Mouse (Mus musculus) lung, postnatal 10 days (tissue): ENCODE measurements around the gene Dennd4a.
A peak's percentile ranks its signal among the peaks of the same experiment; 100 is the strongest.

ENCODE experiments used
- DNase-seq: peaks from one replicate; pipeline ENCODE4 v3.0.0; 2021

Dennd4a gene

DNA sequence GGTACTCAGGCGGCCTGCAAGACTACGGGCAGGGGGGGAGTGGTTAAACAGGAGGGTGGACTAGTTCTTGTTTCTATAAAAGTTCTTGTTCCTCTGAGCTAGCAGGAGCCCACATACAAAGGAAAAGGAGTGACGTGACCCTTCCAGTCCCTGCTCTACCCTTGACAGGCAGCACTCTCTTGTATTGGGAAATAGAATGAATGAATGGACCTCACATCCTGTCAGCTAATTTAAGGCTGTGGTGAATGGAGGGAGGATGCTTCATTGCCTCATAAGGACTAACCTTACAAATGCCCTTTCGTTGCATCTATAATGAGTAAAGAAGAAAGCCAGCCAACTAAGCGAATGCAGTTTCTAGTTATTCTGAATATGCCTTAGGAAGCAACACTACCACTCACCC, 114.6 kb downstream of the Dennd4a start:
- no peak for DNase-seq

DNA sequence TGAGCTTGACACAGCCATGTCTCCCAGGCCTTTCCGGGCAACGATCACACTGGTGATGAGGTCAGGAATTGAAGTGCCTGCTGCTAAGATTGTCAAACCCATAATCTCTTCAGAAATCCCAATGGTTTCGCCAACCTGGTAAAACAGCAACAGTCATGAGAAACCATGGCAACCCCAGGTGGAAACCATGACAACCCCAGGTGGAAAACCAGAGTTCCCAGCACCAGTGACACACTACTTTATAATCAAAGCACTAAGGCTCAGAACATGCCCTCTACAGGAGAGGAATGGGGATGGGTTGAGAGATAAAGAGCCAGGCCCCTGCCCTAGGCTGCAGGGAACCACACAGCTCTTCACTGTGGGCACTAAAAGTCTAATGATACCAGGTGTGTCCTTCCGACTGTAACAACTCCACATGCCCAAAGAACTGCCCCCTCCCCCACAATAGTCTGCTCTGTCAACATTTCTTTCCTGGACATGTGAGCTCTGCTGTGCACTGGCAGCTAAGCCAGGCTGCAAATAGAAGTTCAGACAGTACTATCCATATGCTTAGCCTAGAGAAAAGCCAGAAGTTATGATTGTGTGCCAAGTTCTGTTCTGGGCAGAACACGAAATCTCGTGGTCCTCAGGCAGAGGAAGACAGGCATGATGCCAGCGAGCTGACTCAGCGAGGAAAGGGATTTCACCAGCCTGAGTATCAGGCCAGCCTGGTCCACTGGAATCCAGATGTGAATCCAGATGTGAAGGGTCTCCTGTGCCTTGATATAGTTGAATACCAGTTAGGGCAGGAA, 115.3 kb downstream of the Dennd4a start:
- DNase-seq, result peak; percentile 51

DNA sequence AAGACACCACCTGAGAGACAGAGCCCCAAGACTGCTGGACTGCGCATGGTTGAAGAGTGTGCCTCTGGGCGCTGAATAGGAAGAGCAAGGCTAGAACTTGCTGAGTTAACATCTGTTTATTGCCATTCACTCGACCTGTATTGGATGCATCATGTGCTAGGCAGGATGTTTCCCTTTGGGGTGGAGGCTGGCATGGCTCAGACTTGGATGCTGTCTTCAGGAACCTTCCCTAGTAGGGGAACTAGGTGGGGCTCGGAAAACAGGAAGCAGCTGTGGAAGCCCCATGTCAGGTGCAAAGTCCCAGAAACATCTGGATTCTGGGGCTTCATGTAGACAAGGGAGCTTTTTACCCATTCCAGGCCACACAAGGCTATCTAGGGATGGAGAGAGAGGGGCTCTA, 119.1 kb downstream of the Dennd4a start:
- no peak for DNase-seq

DNA sequence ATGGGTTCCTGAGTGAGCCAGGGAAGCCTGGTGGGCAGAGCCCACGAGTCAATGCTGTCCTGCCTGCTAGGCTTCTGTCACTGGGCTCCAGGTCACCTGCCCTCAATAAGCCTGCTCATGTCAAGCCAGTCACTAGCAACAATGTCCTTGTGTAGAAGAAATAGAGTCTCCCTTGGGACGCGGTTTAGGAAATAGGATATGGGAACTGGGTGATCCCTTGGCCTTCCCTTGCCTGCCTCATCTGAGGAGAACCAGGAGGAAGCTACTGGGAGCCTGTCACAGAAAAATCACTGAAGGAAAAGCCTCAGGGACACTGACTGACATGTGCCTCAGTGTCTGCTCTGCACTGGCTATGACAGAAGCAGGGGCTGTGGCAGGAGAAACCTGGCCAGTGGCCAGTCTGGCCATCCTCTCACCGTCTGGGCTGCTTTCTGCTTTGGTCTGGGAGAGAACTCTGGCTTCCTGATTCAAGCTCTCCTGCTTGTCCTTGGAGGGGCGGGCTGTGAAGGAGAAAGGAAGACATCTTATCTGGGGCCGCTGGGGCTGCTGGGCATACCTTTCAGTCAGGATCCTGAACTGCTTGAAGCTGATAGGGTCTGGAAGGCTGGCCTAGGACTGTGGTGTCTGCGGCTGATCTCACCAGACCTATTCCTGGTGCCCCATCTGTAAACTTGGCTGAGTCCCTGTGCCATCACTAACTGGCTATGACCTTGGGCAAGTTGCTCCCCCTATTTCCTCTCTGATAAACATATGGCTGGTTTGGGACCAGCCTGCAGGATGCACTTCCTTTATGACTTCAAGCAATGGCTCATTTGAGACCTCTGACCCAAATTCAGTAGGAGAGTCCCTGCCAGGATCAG, 120.8 kb downstream of the Dennd4a start:
- DNase-seq, result no peak

DNA sequence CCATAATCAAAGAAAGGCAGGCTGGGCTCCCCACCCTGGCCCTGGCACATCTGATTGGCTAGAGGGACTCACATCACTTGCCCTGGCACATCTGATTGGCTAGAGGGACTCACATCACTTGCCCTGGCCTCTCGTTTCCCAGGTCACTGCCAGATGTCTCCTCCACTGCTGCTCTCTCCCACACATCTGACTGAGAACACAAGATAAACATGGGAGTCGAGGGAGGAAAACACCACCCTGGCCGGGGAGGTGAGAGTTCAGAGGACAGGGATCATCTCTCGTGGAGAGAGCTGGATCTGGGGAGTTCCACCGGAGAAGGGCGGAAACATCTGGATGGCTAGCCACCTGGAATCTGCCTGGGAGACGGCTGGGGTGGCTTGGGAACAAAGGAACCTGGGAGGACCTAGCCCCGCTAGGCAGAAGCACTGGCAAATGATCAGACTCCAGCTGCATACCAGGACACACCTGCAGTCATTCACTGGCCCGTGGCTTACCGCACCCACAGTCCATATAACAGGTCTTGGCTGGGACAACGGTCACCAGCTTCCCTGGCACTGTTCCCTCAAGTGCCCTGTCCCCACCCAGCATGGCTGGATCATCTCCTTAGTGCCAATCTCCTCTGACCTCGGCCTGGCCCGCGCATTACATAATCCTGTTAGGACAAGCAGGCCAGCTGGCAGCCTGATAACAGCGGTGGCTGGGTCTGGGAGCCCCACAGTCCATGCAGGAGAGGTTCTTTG, 123.0 kb downstream of the Dennd4a start:
- peak; percentile 62 for DNase-seq

DNA sequence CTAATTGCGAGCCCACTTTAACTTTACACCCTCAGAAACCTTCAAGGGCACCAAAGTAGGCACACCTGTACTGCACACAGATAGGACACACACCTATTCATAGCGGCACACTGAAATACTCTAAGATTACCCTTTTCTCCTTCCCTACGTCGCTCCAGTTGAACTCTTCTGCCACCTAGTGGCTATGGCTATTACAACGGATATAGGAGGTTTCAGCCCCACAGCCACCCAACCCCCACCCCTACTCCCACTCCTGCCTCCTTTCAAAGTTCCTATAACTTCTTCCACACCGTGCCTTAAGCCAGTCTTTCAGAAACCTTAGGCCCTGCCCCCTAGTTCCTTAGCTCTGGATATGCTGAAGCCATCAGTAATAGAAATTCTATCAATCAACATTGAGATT, 125.4 kb downstream of the Dennd4a start:
- DNase-seq, result peak; percentile 83

DNA sequence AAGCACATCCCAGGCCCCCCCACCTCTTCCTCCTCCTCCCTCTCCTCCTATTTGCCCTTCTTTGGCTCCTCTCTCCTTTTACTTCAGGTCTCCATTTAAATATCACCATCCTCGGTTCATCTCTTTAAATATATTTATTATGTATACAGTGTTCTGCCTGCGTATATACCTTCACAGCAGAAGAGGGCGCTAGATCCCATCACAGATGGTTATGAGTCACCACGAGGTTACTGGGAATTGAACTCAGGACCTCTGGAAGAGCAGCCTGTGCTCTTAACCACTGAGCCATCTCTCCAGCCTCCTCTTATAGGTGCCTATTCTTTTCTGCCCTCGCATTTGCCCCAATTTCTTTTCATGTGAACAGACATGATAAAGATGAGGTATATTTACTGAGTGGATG, 126.4 kb downstream of the Dennd4a start:
- no peak for DNase-seq

DNA sequence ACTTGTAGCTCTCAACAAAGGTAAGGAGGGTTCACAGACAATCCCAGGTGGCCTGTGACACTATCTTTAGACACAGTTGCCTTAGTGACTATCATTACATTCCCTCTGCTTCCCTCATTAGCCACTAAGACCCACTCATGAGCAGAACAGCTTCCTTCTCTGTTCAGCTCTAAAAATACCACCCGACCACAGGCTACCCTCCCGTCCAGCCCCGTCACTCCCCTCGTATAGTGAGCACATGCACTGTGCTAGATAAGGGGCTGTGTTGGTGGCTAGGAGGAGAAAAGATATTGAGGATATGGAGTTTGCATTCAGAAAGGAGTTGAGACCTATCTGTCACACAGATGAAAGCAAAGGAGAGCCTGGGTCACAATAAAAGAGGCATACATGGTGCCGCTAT, 127.4 kb downstream of the Dennd4a start:
- DNase-seq, result no peak

DNA sequence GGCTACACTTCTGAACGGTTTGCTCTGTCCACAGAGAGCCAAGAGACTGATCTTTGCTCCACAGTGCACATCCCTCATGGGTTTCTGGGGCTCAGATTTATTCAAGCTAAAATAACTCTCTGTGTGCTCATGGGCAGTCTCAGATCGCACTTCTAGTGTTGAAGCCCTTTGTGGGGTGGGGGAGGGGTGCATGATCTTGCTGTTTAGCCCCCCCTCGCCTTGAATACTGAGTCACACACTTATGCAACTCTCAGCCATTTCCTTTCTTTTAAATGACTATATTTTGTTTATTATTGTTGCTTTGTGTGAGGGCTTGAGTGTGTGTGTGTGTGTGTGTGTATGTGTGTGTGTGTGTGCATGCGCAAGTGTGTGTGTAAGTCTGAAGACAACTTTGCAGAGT, 128.1 kb downstream of the Dennd4a start:
- peak; percentile 35 for DNase-seq

DNA sequence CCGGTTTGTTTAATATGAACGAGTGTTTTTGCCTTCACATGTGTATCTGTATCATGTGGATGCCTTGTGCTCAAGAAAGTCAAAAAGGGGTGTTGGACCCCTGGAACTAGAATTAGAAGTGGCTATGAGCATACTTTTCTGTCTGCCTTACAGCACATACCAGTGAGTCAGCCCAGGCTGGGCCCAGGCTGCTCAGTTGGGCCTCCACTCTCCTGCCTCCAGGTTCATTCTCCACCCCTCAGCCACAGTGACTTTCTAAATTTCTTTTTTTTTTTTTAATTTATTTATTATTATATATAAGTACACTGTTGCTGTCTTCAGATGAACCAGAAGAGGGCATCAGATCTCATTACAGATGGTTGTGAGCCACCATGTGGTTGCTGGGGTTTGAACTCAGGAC, 128.7 kb downstream of the Dennd4a start:
- no peak for DNase-seq

DNA sequence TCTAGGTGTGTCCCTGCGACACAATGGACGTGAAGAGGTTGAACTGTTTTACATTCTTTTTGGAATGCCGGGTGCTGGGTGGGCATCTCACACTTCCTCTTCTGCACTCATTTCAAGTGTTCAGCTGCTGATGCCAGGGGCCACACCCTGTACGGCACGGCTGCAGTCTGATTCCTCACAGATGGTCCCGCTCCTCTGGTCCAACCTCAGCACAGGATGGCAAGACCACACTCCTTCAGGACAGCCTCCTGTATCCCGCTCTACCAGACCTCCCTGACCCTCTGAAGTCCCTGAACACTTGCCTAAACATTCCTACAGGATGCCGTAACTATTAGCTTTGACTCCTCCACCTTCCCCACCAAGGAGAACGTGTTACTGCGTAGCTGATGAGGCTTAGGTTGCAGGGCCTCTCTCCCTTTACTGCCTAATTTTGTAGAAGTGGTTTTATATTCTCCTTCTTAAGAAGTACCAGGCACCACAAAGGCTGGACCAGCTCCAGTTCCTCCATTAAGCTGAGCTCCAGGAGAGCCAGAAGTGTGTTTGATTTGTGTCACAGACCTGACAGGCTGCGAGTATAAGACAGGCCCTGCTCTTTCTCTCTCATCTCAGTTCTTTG, 129.7 kb downstream of the Dennd4a start:
- DNase-seq, result no peak

DNA sequence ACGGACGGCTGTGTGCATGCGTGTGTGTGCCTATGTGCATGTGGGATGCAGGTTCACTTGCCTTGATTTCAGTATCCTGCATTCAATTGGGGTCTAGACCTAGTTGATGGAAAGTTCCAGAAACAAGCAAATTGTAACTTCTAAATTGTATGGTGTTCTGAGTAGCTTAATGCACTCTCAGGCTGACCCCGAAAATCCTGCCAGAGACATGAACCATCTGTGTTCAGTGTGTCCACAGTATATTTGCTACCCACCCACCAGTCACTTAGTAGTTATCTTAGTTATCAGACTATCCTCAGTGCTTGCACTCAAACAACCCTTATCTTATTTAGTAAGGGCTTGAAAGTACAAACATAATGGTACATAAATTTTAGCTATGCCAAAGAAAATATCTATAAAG, 130.5 kb downstream of the Dennd4a start:
- DNase-seq, result no peak

DNA sequence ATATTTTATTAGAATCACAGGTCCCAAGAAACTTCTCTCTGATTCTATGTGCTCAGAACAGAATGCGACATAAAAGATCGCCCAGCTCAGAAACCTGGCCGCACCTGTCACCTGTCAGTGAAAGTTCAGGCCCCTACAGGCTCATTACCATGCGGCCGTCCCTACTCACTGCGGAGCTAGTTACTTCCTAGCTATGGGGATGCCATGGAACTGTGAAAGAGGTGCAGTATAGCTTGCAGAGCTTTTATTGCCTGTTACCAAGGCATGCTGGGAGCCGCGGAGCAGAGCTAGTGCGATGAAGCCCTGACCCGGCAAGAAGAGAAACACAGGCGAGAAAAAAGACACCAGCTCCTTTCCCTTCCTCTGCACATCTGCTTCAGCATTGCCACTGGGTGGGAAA, 132.9 kb downstream of the Dennd4a start:
- no peak for DNase-seq

DNA sequence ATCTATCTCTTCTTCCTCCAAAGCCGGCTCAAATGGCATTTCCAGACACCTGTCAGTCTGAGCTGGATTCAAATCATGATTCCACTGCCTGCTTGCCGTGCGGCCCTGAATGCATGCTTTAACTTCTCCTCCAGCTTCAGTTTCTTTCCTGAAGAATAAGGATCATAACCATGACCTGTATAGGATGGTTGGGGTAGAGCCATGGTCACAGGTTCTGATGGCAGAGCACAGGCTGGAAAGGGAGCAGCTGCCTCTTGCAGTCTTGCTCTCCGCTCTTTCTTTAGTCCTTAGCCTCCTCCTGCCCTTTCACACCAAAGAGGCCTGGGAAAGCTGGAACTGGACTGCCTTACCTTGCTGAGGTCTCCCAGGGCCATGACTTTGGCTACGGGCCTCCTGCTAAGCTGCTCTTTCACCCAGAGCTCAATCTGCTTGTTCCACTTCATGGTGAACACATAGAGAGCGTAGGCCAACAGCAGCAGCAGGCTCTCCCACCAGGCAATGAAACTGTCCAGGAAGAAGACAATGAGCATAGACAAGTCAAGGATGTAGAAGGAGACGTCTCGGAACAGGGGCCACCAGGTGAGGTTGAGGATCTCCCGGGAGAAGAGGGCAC, 136.4 kb downstream of the Dennd4a start:
- no peak for DNase-seq

DNA sequence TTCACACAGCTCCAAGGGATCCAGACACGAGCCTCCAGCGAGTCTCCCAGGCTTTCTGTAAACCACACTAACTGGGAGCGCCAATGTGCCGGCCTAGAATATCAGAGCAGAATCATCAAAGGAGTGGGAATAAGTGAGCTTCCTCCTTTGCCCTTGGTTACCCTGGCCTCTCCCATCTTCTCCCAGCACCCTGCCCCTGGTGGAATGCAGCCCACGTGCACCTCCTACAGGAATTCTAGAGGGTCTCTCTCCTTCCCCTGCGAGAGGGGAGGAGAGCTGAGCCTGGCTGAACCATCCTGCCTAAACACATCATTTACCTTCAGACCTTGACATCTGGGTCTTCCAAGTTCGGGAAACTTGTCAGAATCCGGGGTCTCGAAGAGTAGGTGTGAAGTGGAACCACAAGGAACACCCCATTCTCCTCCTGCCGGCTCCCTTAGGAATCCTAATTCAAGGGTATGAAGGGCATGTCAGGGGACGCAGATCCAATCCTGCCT, 140.1 kb downstream of the Dennd4a start, which contains the start of gene Slc24a1:
Gene Slc24a1 (minus strand): TSS at position 447 of the 497 bp plus-strand sequence.
- no peak for DNase-seq

DNA sequence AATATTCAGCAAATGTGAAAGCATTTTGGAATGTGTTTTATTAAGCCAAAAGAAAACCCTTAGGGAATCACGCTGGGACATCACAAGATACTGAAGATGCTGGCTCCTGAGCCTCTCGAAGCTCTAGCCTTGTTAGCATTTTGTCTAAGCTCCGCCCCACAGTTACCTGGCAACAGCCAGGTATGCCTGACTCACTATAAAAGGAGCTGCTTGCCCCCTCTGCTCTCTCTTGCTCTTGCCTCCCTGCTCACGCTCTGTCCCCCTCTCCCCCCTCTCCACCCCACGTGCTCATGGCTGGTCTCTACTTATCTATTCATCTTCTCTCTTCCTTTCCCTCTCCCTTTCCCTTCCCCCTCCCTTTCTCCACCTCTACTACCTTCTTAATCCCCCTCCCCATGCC, 140.9 kb downstream of the Dennd4a start:
- peak; percentile 36 for DNase-seq

DNA sequence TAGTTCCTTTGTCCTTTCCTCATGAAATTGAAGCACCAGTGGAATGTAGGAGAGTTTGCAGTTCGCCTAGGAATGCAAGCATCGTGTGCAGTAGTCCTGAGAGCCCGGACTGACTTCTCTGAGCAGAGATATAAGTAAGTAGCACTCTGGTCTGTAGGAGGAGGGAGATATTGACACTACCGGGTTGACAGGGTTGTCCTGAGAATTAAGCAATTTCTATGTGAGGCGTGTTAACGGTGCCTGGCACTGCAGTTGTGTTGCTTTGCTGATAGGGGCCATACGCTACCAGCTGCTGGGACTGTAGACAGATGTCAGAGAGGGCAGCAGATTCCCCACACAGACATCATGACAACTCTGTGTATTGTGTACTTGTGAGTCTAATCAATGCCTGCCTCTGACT, 142.1 kb downstream of the Dennd4a start:
- DNase-seq, result no peak

DNA sequence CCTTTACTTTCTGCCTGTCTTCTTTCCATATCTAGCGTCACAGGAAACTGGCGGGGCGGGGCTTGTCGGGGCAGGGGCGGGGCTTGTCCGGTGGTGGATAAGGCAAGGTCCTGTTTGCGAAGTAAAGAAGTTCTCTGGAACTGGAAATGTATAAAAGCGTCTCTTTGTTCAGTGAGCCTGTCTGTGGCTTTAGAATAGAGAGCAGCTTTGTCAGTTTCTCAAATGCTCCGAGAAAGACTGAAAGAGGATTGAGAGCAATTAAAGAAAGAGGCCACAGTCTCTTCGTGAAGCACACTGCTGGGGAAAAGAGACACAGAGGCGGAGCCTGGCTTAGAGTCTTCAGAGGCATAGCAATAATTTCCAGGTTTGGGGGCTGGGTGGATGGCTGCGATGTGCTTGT, 145.2 kb downstream of the Dennd4a start:
- peak; percentile 34 for DNase-seq

DNA sequence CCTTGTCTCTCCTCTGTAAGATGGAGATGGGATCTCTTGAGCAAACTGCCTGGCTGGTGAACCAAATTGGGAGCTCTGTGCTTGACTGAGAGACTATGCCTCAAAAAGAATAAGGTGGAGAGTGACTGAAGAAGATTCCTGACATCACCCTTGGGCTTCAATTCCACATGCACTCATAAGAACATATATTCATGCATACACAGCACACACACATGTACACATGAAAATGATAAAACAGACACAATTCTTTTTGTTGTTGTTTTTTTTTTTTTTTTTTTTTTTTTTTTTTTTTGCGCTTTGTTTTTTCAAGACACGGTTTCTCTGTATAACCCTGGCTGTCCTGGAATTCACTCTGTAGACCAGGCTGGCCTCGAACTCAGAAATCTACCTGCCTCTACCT, 146.1 kb downstream of the Dennd4a start:
- DNase-seq, result no peak

DNA sequence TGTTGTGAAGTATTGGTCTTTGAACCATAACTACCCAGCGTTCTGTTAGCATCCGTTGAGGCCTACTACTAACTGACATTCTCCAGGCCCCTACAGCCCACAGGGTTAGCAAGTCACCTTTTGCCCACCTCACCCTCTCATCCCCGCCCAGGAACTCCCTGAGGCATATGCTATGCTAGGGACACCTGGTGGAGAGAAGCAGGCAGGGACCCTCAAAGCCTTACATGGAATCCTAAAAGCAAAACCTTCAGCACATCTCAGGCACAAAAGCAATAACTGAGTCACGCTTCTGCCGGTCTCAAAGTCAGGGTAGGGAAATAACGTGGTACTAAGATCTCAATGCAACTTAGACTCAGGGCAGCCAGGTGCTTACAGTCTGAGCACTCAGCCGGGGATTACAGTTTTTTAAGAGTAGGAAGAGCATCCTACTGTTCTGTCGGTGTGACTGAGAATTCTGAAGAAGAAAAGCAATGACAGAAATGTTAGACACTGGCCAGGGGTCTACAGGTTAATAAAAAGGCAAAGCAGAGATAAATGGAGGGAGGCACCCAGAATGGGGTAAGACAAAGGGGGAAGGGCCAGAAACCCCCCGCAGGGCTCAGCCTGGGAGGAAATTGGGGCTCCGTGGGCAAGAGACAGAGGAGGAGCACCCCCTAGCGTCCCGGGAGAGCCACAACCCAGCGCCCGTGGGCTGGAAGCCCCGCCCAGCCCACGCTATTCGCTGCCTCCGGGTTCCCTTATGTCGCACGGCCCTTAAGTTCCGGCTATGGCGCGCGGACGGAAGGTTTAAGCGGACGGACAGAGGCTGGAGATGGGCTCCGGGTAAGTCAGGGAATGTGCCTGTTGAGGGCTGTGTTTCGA, 149.2 kb downstream of the Dennd4a start, which contains the start of gene Ints14:
Gene Ints14 (plus strand): TSS at position 789 of the 861 bp plus-strand sequence.
- DNase-seq, result peak; percentile 98

DNA sequence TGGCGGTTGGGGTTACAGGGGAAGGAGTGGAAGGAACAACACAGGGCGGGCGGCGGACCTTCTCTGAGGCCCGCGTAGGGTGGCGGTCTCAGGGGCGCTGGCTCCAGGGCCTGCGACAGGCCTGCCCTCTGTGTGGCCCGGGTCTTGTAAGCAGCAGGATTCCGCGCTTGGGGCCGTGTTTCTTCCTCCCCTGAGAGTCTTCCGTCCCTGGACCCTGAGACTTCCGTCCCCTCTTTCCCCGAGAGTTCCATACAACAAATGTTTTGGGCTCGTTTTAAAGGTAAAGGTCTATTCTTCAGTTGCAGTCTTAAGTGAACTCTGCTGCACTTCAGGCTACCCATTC, 149.8 kb downstream of the Dennd4a start:
- no peak for DNase-seq
